Mouse (Mus musculus) embryonic fibroblast, embryonic 13.5 days (primary cell): ENCODE results near the gene Gm21988.

Source experiments
- CTCF ChIP-seq: IDR thresholded peaks from 2 replicates; pipeline ENCODE4 v1.5.1; 2011; ENCODE audit warnings: mild to moderate bottlenecking, control low read depth, low read length, moderate library complexity, borderline replicate concordance; ENCODE audit not compliant: insufficient read depth
- POLR2A ChIP-seq: IDR thresholded peaks from 2 replicates; pipeline ENCODE4 v1.6.1; 2011; ENCODE audit warnings: low read depth, mild to moderate bottlenecking, control low read depth, low read length, moderate library complexity

DNA sequence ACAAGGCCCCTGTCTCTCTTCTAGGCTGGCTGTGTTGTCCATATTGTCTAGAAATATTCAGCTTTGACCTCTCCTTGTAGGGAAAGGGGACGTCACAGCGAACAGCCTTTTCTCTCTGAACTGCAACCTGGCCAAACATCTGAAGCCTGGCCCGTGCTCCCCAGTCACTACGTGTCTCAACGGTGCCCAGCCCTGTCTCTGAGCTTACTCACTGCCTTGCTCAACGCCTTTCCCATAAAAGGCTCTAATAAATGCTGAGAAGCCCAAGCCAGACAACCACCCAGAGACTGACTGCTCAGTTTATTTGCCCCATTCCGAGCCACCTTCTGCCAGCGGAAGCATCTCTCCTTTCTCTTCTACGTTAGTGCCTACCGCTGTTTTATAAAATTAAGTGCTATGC lies 48.5 kb upstream of the Gm21988 start:
- no peak for TF ChIP-seq CTCF
- TF ChIP-seq POLR2A, result no peak
